ENCODE assay signal across 10 mouse cellular contexts in the genomic region with DNA sequence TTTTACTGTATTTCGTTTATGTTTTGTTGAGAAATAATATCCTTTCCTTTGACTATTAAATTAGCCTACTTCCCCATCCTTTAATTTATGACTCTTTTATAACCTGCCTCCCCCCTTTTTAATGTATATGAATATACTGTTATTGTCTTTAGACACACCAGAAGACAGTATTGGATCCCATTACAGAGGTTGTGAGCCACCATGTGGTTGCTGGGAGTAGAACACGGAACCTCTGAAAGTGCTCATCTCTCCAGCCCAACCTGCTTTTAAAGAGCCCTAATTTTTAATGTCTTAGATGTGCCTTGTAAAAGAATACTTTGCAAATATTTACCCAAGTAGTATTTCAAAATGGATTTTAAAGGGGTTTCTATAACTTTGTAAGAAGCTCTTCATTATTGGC.
DNase-seq lines count a peak whose midpoint lies in the region; ATAC-seq and TF ChIP-seq lines count a peak whose summit lies in the region.
"Had no signal": no experiment of that assay in that cellular context is flagged by ENCODE, and none has a peak within 500 bp of the region (broad histone marks: within the 10 kb centered on the region; RNA-seq: fewer than 3 reads in every experiment).

No protein-coding gene starts in this region.

- H3K27me3 ChIP-seq in MEL (ENCODE audit: control insufficient read depth in 1 of 2, insufficient read depth in 2 of 2, low read length in 2 of 2) = no peaks in the 10 kb centered on the region

- TF ChIP-seq EP300 in MEL (IDR thresholded peaks at IDR 0.05; ENCODE audit: low read depth in 1 of 2, low read length in 2 of 2) = no peak

- peak; percentile 32 to 74 (median 46); a peak in 5 of 6 replicates for TF ChIP-seq CTCF in MEL (IDR thresholded peaks at IDR 0.05 in 2 of 3, conservative IDR thresholded peaks at IDR 0.05 in 1 of 3; ENCODE audit: control insufficient read depth in 1 of 3, insufficient read depth in 1 of 3, low read depth in 2 of 3, low read length in 3 of 3, poor library complexity in 1 of 3, severe bottlenecking in 1 of 3)

- 0 out of 2 replicates have a peak, but pooled peaks have one; percentile 63 for ATAC-seq in megakaryocyte-erythroid progenitor cell, adult 5-6 weeks (replicated peaks; ENCODE audit: low FRiP score, low TSS enrichment, poor library complexity, severe bottlenecking)
- no peak for ATAC-seq in frontal cortex, adult (ENCODE audit: low TSS enrichment)

- no peaks in the 10 kb centered on the region for H3K79me2 ChIP-seq in MEL (ENCODE audit: control insufficient read depth, insufficient read depth, low read length, poor library complexity)

- no peak overlapping the region for H3K27ac ChIP-seq in MEL (ENCODE audit: control insufficient read depth, low read depth, low read length)

- peaks cover 0 to 13% of the 10 kb centered on the region in 2 experiments; a peak in 2 of 4 replicates for H3K36me3 ChIP-seq in MEL (ENCODE audit: control insufficient read depth in 1 of 2, insufficient read depth in 2 of 2, low read length in 2 of 2)

- peaks cover 4 to 10% of the 10 kb centered on the region in 2 experiments; a peak in 3 of 4 replicates for H3K4me1 ChIP-seq in MEL (ENCODE audit: control insufficient read depth in 1 of 2, insufficient read depth in 2 of 2, low read length in 2 of 2)

- peak; percentile 39 for DNase-seq in embryo, embryonic 10.5 days (ENCODE audit: low spot score)
- DNase-seq in embryo, embryonic 9.5 days (ENCODE audit: extremely low spot score) = no peak
- peak; percentile 2 for DNase-seq in layer of hippocampus, adult 9-10 months (ENCODE audit: low spot score)
- no peak for DNase-seq in layer of hippocampus, adult 8-10 months (ENCODE audit: low spot score in 2 of 2)
- DNase-seq in MEL (ENCODE audit: low read depth, low spot score) = peak; percentile 72
- no peak for DNase-seq in Muller cell, postnatal 12 days (ENCODE audit: inconsistent ontology term)

- H3K4me3 ChIP-seq in MEL (ENCODE audit: control insufficient read depth in 1 of 2, insufficient read depth in 1 of 2, low read depth in 2 of 2, low read length in 2 of 2) = no peak overlapping the region
- H3K4me3 ChIP-seq: myocyte had no signal

- no peak for TF ChIP-seq POLR2A in MEL (IDR thresholded peaks at IDR 0.05; ENCODE audit: control insufficient read depth in 1 of 2, insufficient read depth in 1 of 2, low read depth in 1 of 2, low read length in 2 of 2, poor library complexity in 1 of 2)

- H3K9ac ChIP-seq in MEL (ENCODE audit: control insufficient read depth, low read depth, low read length, poor library complexity, severe bottlenecking) = no peak overlapping the region

- H3K9me3 ChIP-seq in MEL (replicated peaks; ENCODE audit: insufficient read depth, low read length) = no peaks in the 10 kb centered on the region
- H3K9me3 ChIP-seq: G1E had no signal

- TF ChIP-seq RAD21 in MEL (IDR thresholded peaks at IDR 0.05; ENCODE audit: low read depth, low read length) = peak; percentile 69

TF ChIP-seq in MEL, 35 proteins besides CTCF, POLR2A, EP300 and RAD21:
- TF ChIP-seq ELF1 (IDR thresholded peaks at IDR 0.05; ENCODE audit: low read depth, low read length) = peak; percentile 36; the same call in 1 of the 2 replicates
- TF ChIP-seq CHD2 (IDR thresholded peaks at IDR 0.05; ENCODE audit: low read length) = no peak
- no peak for TF ChIP-seq ZKSCAN1 (IDR thresholded peaks at IDR 0.05; ENCODE audit: low read depth, low read length)
- peak; percentile 76 for TF ChIP-seq SMC3 (IDR thresholded peaks at IDR 0.05; ENCODE audit: low read depth, low read length)
- TF ChIP-seq MXI1 (IDR thresholded peaks at IDR 0.05; ENCODE audit: low read depth, low read length) = peak; percentile 26; the same call in 1 of the 2 replicates
- peak; percentile 49 for TF ChIP-seq ZC3H11A (IDR thresholded peaks at IDR 0.05; ENCODE audit: low read depth, low read length)
- TF ChIP-seq NRF1 (IDR thresholded peaks at IDR 0.05; ENCODE audit: insufficient read depth, low read depth, low read length, poor library complexity, severe bottlenecking) = no peak
- no peak for TF ChIP-seq MAX (IDR thresholded peaks at IDR 0.05; ENCODE audit: low read length)
- peak; percentile 39; the same call in 1 of the 2 replicates for TF ChIP-seq SIN3A (IDR thresholded peaks at IDR 0.05; ENCODE audit: low read length)
- 0 out of 2 replicates have a peak, but pooled peaks have one; percentile 33 for TF ChIP-seq MYC (IDR thresholded peaks at IDR 0.05; ENCODE audit: low read depth, low read length)
- no peak for TF ChIP-seq GABPA (IDR thresholded peaks at IDR 0.05; ENCODE audit: low read depth, low read length)
- no peak for TF ChIP-seq TBP (IDR thresholded peaks at IDR 0.05; ENCODE audit: low read depth, low read length)
- TF ChIP-seq GATA1 (IDR thresholded peaks at IDR 0.05; ENCODE audit: low read depth, low read length) = no peak
- no peak for TF ChIP-seq KAT2A (conservative IDR thresholded peaks at IDR 0.05; ENCODE audit: low read depth, low read length)

Comparison
In these comparisons a context has a peak if more than half of its experiments do, and no peak if none do; other contexts are left out.
1. DNase-seq: peak in embryo, embryonic 10.5 days (single experiment), layer of hippocampus, adult 9-10 months (single experiment) and MEL (single experiment); none in embryo, embryonic 9.5 days (single experiment), layer of hippocampus, adult 8-10 months (0 of 2) and Muller cell, postnatal 12 days (single experiment).